Mouse (Mus musculus): ENCODE measurements around the gene Nodal. TPM values are rescaled to one million over a fixed set of nuclear protein-coding genes. Genes with fewer than 3 reads are reported as not detected.

Nodal gene
- 0.12 and 0.15 TPM in 2 replicates for polyA plus RNA-seq (2014; fragmentation: Nextera tagmentation; extraction: Ambion mirVana)

DNA sequence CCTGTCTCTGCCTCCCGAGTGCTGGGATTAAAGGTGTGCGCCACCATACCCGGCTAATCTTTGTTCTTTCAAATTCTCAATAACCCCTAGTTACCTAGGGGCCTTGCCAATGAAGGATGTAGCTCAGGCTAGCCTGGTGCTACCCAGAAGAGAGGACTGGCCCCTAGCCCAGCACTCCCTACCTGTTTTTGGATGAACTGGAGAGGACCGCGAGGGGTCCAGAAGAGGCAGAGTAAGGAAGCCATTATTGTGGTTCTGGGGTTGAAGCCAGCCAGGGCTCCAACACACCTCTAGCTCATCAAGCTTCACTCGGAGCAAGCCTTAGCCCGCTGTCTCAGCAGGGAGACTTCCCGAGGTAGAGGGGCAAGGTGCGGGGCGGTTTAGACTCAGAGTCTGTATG, at the start of gene Nodal:
Gene Nodal (plus strand): TSS at position 301 of the 400 bp plus-strand sequence.
- H3K4me2 ChIP-seq (ENCODE audit: low read length), result peak within 1 kb of the TSS; percentile 86
- H3K9ac ChIP-seq (ENCODE audit: low read length), result peak within 1 kb of the TSS; percentile 59
- peaks cover 45% of the 10 kb centered on the region for H3K27me3 ChIP-seq (ENCODE audit: control insufficient read depth, insufficient read depth, low read length)
- H3K36me3 ChIP-seq (ENCODE audit: control insufficient read depth, insufficient read depth, low read length), result no peaks in the 10 kb centered on the region
- H3K9me3 ChIP-seq (ENCODE audit: control insufficient read depth, low read length), result no peaks in the 10 kb centered on the region
- no peak within 1 kb of the TSS for H3K27ac ChIP-seq (replicated peaks in 1 of 2; ENCODE audit: control insufficient read depth in 1 of 2, insufficient read depth in 1 of 2, low read depth in 2 of 2, low read length in 2 of 2)
- H3K4me1 ChIP-seq (ENCODE audit: control insufficient read depth in 2 of 2, insufficient read depth in 2 of 2, low read length in 2 of 2), result peaks cover 8 to 18% of the 10 kb centered on the region in 2 experiments
- ATAC-seq (ENCODE audit: insufficient number of reproducible peaks, insufficient read depth, low FRiP score, low read depth), result no peak
- 23% methylated on average over 10 of the region's 10 CpGs for WGBS
- peak within 1 kb of the TSS; percentile 44 to 50 for H3K4me3 ChIP-seq (ENCODE audit: control insufficient read depth in 1 of 2, insufficient read depth in 1 of 2, low read depth in 1 of 2, low read length in 2 of 2)

DNA sequence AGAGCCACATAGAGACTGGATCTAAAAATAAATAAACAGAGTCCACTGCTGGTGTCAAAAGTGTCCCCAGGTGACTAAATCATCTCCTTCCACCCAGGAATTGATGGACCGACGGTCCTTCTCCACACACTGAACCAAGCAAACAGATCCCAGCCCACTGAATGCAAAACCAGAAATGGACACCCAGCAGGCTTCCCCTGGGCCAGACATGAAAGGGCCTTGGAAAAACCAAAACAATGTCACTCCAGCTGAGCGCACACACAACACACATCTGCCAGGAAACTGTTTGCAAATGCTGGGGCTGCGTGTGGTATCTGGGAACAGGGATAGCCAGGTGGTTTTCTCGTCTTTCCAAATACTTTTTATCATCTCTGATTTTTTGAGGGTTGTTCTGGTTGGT, 48.0 kb upstream of the Nodal start:
- Histone ChIP-seq H3K27me3 (ENCODE audit: control insufficient read depth, insufficient read depth, low read length) (no peaks in the 10 kb centered on the region), H3K9ac (ENCODE audit: low read length) (peak overlapping the region; percentile 3; the same call in 1 of the 2 replicates), H3K36me3 (ENCODE audit: control insufficient read depth, insufficient read depth, low read length) (peaks cover 3% of the 10 kb centered on the region), H3K4me2 (ENCODE audit: low read length) (no peak overlapping the region), H3K4me3 (ENCODE audit: control insufficient read depth in 1 of 2, insufficient read depth in 1 of 2, low read depth in 1 of 2, low read length in 2 of 2) (no peak overlapping the region), H3K27ac (replicated peaks in 1 of 2; ENCODE audit: control insufficient read depth in 1 of 2, insufficient read depth in 1 of 2, low read depth in 2 of 2, low read length in 2 of 2) (peak overlapping the region; percentile 38 to 79; a peak in 3 of 4 replicates), H3K9me3 (ENCODE audit: control insufficient read depth, low read length) (no peaks in the 10 kb centered on the region), H3K4me1 (ENCODE audit: control insufficient read depth in 2 of 2, insufficient read depth in 2 of 2, low read length in 2 of 2) (peaks cover 42 to 63% of the 10 kb centered on the region in 2 experiments)
- WGBS, result 74% methylated on average over 5 of the region's 5 CpGs
- no peak for ATAC-seq (ENCODE audit: insufficient number of reproducible peaks, insufficient read depth, low FRiP score, low read depth)

DNA sequence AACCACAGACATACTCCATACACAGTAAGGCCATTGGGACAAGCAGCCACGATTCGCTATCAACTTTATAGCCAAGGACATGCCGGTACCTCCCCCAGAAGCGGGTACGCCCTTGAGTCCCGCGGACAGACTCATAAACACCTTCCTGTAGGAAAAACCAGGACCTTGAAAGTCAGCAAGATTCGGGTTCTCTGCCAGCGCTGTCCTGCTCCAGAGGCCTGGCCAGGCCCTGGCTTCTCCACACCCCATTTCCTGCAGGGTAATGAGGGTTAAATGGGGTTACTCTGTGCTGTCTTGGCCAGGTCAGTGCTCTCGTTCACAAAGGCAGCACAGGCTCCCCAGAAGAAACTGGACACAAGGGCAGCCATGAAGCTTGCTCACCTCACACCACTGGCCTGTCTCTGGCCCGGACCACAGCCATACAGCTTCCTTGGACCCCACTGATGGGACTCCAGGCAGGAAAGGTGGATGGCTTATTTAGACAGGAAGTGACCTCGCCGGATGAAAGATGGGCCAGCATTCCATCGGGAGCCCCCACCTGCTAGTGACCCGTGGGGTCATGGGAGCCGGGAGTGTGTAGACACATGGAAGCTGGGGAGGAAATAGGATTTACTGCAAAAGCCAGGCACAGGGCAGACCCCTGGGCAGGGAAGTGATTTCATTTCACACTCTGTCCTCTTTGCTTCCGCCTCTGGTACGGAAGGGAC, 47.3 kb upstream of the Nodal start:
- no peak overlapping the region for H3K4me2 ChIP-seq (ENCODE audit: low read length)
- H3K9ac ChIP-seq (ENCODE audit: low read length), result 0 out of 2 replicates have a peak overlapping the region, but pooled peaks have one; percentile 18
- peaks cover 46 to 68% of the 10 kb centered on the region in 2 experiments for H3K4me1 ChIP-seq (ENCODE audit: control insufficient read depth in 2 of 2, insufficient read depth in 2 of 2, low read length in 2 of 2)
- H3K27me3 ChIP-seq (ENCODE audit: control insufficient read depth, insufficient read depth, low read length), result no peaks in the 10 kb centered on the region
- WGBS, result 66% methylated on average over 18 of the region's 18 CpGs
- no peaks in the 10 kb centered on the region for H3K9me3 ChIP-seq (ENCODE audit: control insufficient read depth, low read length)
- no peak overlapping the region for H3K4me3 ChIP-seq (ENCODE audit: control insufficient read depth in 1 of 2, insufficient read depth in 1 of 2, low read depth in 1 of 2, low read length in 2 of 2)
- H3K36me3 ChIP-seq (ENCODE audit: control insufficient read depth, insufficient read depth, low read length), result no peaks in the 10 kb centered on the region
- peak; percentile 27; the same call in 1 of the 2 replicates for ATAC-seq (ENCODE audit: insufficient number of reproducible peaks, insufficient read depth, low FRiP score, low read depth)
- H3K27ac ChIP-seq (replicated peaks in 1 of 2; ENCODE audit: control insufficient read depth in 1 of 2, insufficient read depth in 1 of 2, low read depth in 2 of 2, low read length in 2 of 2), result peak overlapping the region; percentile 38 to 79

DNA sequence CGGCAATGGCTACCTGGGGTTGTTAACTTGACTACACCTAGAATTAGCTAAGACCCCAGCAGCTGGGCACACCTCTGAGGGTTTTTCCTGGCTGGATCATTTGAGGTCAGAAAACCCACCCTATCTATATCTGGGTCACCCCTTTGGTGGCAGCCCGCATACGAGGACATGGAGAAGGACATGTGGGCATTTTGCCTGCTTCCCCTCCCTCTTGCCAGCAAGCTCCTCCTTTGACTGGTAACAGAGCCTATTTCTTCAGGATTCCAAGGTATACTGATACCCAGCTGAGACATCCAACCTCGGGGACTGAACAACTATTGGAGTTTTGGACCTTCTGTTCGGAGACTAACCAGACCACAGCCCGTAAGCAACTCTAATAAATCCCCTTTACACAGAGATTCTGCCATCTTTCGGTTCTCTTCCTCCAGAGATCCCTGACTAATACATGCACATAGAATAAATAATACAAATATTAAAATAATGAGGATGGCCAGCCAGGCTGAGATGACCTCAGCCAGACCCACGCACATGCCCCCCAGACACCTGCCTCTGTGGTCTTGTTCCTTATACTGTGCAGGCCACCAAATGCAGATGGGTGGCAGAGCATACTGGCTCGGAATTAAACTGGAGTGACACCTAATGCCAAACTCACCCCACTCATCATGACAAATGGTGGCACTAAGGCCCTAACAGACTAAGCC, 45.7 kb upstream of the Nodal start:
- no peaks in the 10 kb centered on the region for H3K27me3 ChIP-seq (ENCODE audit: control insufficient read depth, insufficient read depth, low read length)
- H3K4me3 ChIP-seq (ENCODE audit: control insufficient read depth in 1 of 2, insufficient read depth in 1 of 2, low read depth in 1 of 2, low read length in 2 of 2), result no peak overlapping the region
- no peak overlapping the region for H3K9ac ChIP-seq (ENCODE audit: low read length)
- no peaks in the 10 kb centered on the region for H3K36me3 ChIP-seq (ENCODE audit: control insufficient read depth, insufficient read depth, low read length)
- 73% methylated on average over 9 of the region's 9 CpGs for WGBS
- no peak overlapping the region for H3K4me2 ChIP-seq (ENCODE audit: low read length)
- H3K27ac ChIP-seq (replicated peaks in 1 of 2; ENCODE audit: control insufficient read depth in 1 of 2, insufficient read depth in 1 of 2, low read depth in 2 of 2, low read length in 2 of 2), result peak overlapping the region in 1 of 2 experiments; percentile 79; a peak in 1 of 4 replicates
- H3K9me3 ChIP-seq (ENCODE audit: control insufficient read depth, low read length), result no peaks in the 10 kb centered on the region
- H3K4me1 ChIP-seq (ENCODE audit: control insufficient read depth in 2 of 2, insufficient read depth in 2 of 2, low read length in 2 of 2), result peaks cover 42 to 67% of the 10 kb centered on the region in 2 experiments
- ATAC-seq (ENCODE audit: insufficient number of reproducible peaks, insufficient read depth, low FRiP score, low read depth), result no peak

DNA sequence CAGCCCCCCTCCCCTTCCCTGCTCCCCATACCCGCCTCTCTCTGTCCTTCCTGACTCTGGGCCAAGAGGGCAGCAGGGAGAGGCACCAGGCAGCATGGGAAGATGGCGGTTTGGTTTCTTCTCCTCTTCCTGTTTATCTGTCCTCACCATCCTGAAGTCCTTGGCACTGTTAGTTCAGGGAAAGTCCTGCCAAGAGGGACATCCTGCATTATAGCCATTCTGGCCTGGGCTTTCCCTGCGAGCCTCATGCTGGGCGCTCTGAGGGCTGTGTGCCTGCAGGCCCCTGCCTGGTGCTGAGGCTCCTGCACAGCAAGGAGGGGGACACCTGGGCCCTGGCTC, 45.2 kb upstream of the Nodal start:
- Histone ChIP-seq H3K4me1 (ENCODE audit: control insufficient read depth in 2 of 2, insufficient read depth in 2 of 2, low read length in 2 of 2) (peaks cover 42 to 68% of the 10 kb centered on the region in 2 experiments), H3K27ac (replicated peaks in 1 of 2; ENCODE audit: control insufficient read depth in 1 of 2, insufficient read depth in 1 of 2, low read depth in 2 of 2, low read length in 2 of 2) (0 out of 4 replicates have a peak overlapping the region, but pooled peaks of 1 of the 2 experiments have one; percentile 30), H3K36me3 (ENCODE audit: control insufficient read depth, insufficient read depth, low read length) (peaks cover 3% of the 10 kb centered on the region; the same call in 1 of the 2 replicates), H3K9me3 (ENCODE audit: control insufficient read depth, low read length) (no peaks in the 10 kb centered on the region), H3K9ac (ENCODE audit: low read length) (0 out of 2 replicates have a peak overlapping the region, but pooled peaks have one; percentile 12), H3K4me2 (ENCODE audit: low read length) (no peak overlapping the region), H3K27me3 (ENCODE audit: control insufficient read depth, insufficient read depth, low read length) (no peaks in the 10 kb centered on the region), H3K4me3 (ENCODE audit: control insufficient read depth in 1 of 2, insufficient read depth in 1 of 2, low read depth in 1 of 2, low read length in 2 of 2) (no peak overlapping the region)
- 47% methylated on average over 4 of the region's 4 CpGs for WGBS
- ATAC-seq (ENCODE audit: insufficient number of reproducible peaks, insufficient read depth, low FRiP score, low read depth), result peak; percentile 31; the same call in 1 of the 2 replicates

DNA sequence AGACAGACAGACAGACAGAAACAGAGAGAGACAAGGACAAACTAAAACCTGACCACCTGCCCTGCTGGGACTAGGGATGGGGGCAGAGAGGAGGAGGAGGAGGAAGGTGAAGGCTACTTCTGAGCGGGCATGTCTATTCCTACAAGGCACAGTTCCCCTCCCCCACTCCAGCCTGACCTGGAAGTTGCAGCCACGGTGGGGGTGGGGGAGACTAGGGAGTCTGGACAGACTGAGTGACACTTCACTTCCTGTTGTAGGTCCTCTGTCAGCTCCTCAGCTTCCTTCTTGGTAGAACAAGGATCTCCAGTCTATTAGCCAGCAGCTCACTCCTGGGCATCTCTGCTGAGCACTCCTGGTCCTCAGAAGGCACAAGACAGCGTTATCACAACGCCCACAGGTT, 43.7 kb upstream of the Nodal start:
- Histone ChIP-seq H3K4me3 (ENCODE audit: control insufficient read depth in 1 of 2, insufficient read depth in 1 of 2, low read depth in 1 of 2, low read length in 2 of 2) (no peak overlapping the region), H3K36me3 (ENCODE audit: control insufficient read depth, insufficient read depth, low read length) (peaks cover 9% of the 10 kb centered on the region), H3K4me1 (ENCODE audit: control insufficient read depth in 2 of 2, insufficient read depth in 2 of 2, low read length in 2 of 2) (peaks cover 54 to 83% of the 10 kb centered on the region in 2 experiments), H3K9ac (ENCODE audit: low read length) (no peak overlapping the region), H3K9me3 (ENCODE audit: control insufficient read depth, low read length) (no peaks in the 10 kb centered on the region), H3K27me3 (ENCODE audit: control insufficient read depth, insufficient read depth, low read length) (no peaks in the 10 kb centered on the region), H3K4me2 (ENCODE audit: low read length) (0 out of 2 replicates have a peak overlapping the region, but pooled peaks have one; percentile 11), H3K27ac (replicated peaks in 1 of 2; ENCODE audit: control insufficient read depth in 1 of 2, insufficient read depth in 1 of 2, low read depth in 2 of 2, low read length in 2 of 2) (peak overlapping the region; percentile 28 to 65)
- 0 out of 2 replicates have a peak, but pooled peaks have one; percentile 13 for ATAC-seq (ENCODE audit: insufficient number of reproducible peaks, insufficient read depth, low FRiP score, low read depth)
- WGBS, result 28% methylated on average over 4 of the region's 4 CpGs

DNA sequence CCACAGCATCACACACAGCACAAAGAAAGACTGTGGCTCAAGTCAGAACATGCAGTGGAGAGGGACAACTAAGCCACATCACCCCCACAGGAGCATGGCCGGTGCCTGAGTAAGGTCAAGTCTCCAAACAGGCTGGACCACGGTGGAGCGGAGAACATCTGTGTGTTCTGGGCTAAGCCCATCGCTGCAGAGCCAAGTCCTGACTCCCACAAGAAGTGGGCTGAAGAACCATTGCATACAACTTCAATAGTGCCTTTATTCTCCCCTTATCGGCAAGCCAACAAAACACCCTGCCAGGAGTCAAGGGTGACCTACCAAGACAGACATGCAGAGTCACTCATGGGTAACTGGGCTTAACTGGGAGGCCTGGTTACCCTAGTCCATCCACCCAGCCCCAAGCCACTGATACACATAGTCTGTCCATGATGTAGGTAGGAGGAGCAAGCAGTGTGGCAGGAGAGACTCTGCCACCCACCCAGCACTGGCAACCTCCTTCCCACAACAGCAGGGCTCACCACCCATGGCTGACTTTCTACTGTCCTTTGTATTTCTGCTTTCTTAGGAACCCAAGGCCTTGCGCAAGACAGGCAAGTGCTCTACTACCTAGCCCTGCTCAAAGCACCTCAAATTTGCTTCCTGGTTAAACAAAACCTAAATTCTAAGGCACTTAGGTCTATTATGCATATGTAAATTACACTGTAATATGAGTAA, 42.8 kb upstream of the Nodal start:
- Histone ChIP-seq H3K4me2 (ENCODE audit: low read length) (no peak overlapping the region), H3K4me1 (ENCODE audit: control insufficient read depth in 2 of 2, insufficient read depth in 2 of 2, low read length in 2 of 2) (peaks cover 62 to 86% of the 10 kb centered on the region in 2 experiments), H3K27ac (replicated peaks in 1 of 2; ENCODE audit: control insufficient read depth in 1 of 2, insufficient read depth in 1 of 2, low read depth in 2 of 2, low read length in 2 of 2) (peak overlapping the region; percentile 19 to 65; a peak in 3 of 4 replicates), H3K27me3 (ENCODE audit: control insufficient read depth, insufficient read depth, low read length) (no peaks in the 10 kb centered on the region), H3K9ac (ENCODE audit: low read length) (no peak overlapping the region), H3K9me3 (ENCODE audit: control insufficient read depth, low read length) (no peaks in the 10 kb centered on the region), H3K4me3 (ENCODE audit: control insufficient read depth in 1 of 2, insufficient read depth in 1 of 2, low read depth in 1 of 2, low read length in 2 of 2) (no peak overlapping the region), H3K36me3 (ENCODE audit: control insufficient read depth, insufficient read depth, low read length) (peaks cover 9% of the 10 kb centered on the region)
- ATAC-seq (ENCODE audit: insufficient number of reproducible peaks, insufficient read depth, low FRiP score, low read depth), result no peak
- 67% methylated on average over 6 of the region's 6 CpGs for WGBS

All from heart, embryonic 14.5 days (tissue).